Mouse (Mus musculus): ENCODE measurements around the gene Rgmb. TPM values are rescaled to one million over a fixed set of nuclear protein-coding genes. Genes with fewer than 3 reads are reported as not detected.

Gene Rgmb
- polyA plus RNA-seq, 2 experiments: 0.54 to 0.74 TPM

GRCm38 (mm10) chr17:15777979-15778378 lies 52.9 kb downstream of the Rgmb start:
- no peaks in the 10 kb centered on the region for H3K4me1 ChIP-seq (replicated peaks; ENCODE audit: control insufficient read depth in 2 of 2, insufficient read depth in 2 of 2, low read length in 1 of 2)
- no peak overlapping the region for H3K4me2 ChIP-seq (ENCODE audit: low read depth)
- no peaks in the 10 kb centered on the region for H3K27me3 ChIP-seq (ENCODE audit: control insufficient read depth, insufficient read depth, low read length)
- no peak overlapping the region for H3K4me3 ChIP-seq (ENCODE audit: insufficient read depth in 1 of 2, low read depth in 2 of 2, low read length in 2 of 2)
- H3K9ac ChIP-seq (replicated peaks): no peak overlapping the region
- no peak for ATAC-seq (ENCODE audit: insufficient read depth)
- 71% methylated on average over 6 of the region's 6 CpGs for WGBS (ENCODE audit: insufficient replicate concordance)
- no peak overlapping the region for H3K27ac ChIP-seq
- no peak for DNase-seq (ENCODE audit: low read depth in 3 of 3, low spot score in 3 of 3)
- TF ChIP-seq EP300 (IDR thresholded peaks at IDR 0.05; ENCODE audit: low read depth) (no peak), CTCF (IDR thresholded peaks at IDR 0.05; ENCODE audit: low read depth) (no peak)
- H3K36me3 ChIP-seq (replicated peaks; ENCODE audit: control insufficient read depth, insufficient read depth, low read depth): no peaks in the 10 kb centered on the region
- no peaks in the 10 kb centered on the region for H3K9me3 ChIP-seq (ENCODE audit: control insufficient read depth, low read length)

DNA sequence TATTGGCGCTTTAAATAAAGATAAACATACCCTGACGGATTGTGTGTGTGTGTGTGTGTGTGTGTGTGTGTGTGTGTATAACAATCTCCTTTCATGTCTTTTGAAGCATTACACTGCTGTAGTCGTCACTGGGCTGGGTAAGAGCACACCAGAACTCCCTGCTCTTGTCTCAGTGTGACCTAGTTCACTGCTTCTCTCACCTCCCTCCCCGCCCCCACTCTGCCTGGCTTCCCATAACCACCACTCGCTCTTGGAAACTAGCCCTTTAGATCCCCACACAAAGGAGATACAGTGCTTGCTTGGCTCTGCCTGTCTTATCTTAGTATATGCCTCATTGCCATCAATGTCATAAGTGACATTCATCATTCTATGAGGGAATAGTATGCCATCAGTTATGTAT lies 54.5 kb downstream of the Rgmb start:
- H3K27ac ChIP-seq: no peak overlapping the region
- 67% methylated on average over 5 of the region's 5 CpGs for WGBS (ENCODE audit: insufficient replicate concordance)
- no peaks in the 10 kb centered on the region for H3K4me1 ChIP-seq (replicated peaks; ENCODE audit: control insufficient read depth in 2 of 2, insufficient read depth in 2 of 2, low read length in 1 of 2)
- no peak overlapping the region for H3K9ac ChIP-seq (replicated peaks)
- H3K36me3 ChIP-seq (replicated peaks; ENCODE audit: control insufficient read depth, insufficient read depth, low read depth): peaks cover 3% of the 10 kb centered on the region; the same call in 1 of the 2 replicates
- no peak for ATAC-seq (ENCODE audit: insufficient read depth)
- H3K4me3 ChIP-seq (ENCODE audit: insufficient read depth in 1 of 2, low read depth in 2 of 2, low read length in 2 of 2): no peak overlapping the region
- no peak for DNase-seq (ENCODE audit: low read depth in 3 of 3, low spot score in 3 of 3)
- no peaks in the 10 kb centered on the region for H3K9me3 ChIP-seq (ENCODE audit: control insufficient read depth, low read length)
- no peak overlapping the region for H3K4me2 ChIP-seq (ENCODE audit: low read depth)
- H3K27me3 ChIP-seq (ENCODE audit: control insufficient read depth, insufficient read depth, low read length): no peaks in the 10 kb centered on the region
- TF ChIP-seq EP300 (IDR thresholded peaks at IDR 0.05; ENCODE audit: low read depth) (no peak), CTCF (IDR thresholded peaks at IDR 0.05; ENCODE audit: low read depth) (no peak)

GRCm38 (mm10) chr17:15774565-15775215 lies 56.1 kb downstream of the Rgmb start:
- 53% methylated on average over 5 of the region's 5 CpGs for WGBS (ENCODE audit: insufficient replicate concordance)
- no peak for DNase-seq (ENCODE audit: low read depth in 3 of 3, low spot score in 3 of 3)

DNA sequence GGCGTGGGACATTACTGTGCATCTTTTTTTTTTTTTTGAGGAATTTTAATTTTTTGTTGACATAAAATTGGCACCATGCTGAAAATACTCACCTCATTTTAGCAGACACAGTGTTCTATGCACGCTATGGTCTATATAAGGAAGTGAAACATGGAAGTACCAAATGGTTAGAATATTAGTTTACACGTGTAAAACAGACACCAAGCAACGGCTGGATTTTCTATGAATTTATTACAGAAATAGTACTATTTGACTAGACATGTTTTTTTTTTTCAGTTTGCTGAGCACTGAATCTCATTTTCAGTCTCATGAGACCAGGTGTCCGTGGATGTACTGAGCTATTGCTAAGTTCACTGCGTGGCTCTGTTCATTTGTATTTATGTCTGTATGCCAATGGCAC lies 56.9 kb downstream of the Rgmb start:
- Histone ChIP-seq H3K4me1 (replicated peaks; ENCODE audit: control insufficient read depth in 2 of 2, insufficient read depth in 2 of 2, low read length in 1 of 2) (no peaks in the 10 kb centered on the region), H3K27ac (no peak overlapping the region), H3K36me3 (replicated peaks; ENCODE audit: control insufficient read depth, insufficient read depth, low read depth) (peaks cover 24% of the 10 kb centered on the region), H3K27me3 (ENCODE audit: control insufficient read depth, insufficient read depth, low read length) (no peaks in the 10 kb centered on the region), H3K9me3 (ENCODE audit: control insufficient read depth, low read length) (no peaks in the 10 kb centered on the region), H3K4me3 (ENCODE audit: insufficient read depth in 1 of 2, low read depth in 2 of 2, low read length in 2 of 2) (no peak overlapping the region), H3K9ac (replicated peaks) (no peak overlapping the region), H3K4me2 (ENCODE audit: low read depth) (no peak overlapping the region)
- no peak for DNase-seq (ENCODE audit: low read depth in 3 of 3, low spot score in 3 of 3)
- WGBS (ENCODE audit: insufficient replicate concordance): 63% methylated on average over 6 of the region's 6 CpGs
- no peak for TF ChIP-seq EP300 (IDR thresholded peaks at IDR 0.05; ENCODE audit: low read depth)
- ATAC-seq (ENCODE audit: insufficient read depth): no peak

More at GRCm38 (mm10) chr17:15774565-15775215, 56.1 kb downstream of the Rgmb start:
- H3K9me3 ChIP-seq (ENCODE audit: control insufficient read depth, low read length): no peaks in the 10 kb centered on the region
- H3K9ac ChIP-seq (replicated peaks): no peak overlapping the region
- H3K4me3 ChIP-seq (ENCODE audit: insufficient read depth in 1 of 2, low read depth in 2 of 2, low read length in 2 of 2): no peak overlapping the region
- H3K27me3 ChIP-seq (ENCODE audit: control insufficient read depth, insufficient read depth, low read length): no peaks in the 10 kb centered on the region
- H3K4me1 ChIP-seq (replicated peaks; ENCODE audit: control insufficient read depth in 2 of 2, insufficient read depth in 2 of 2, low read length in 1 of 2): no peaks in the 10 kb centered on the region
- ATAC-seq (ENCODE audit: insufficient read depth): no peak
- H3K36me3 ChIP-seq (replicated peaks; ENCODE audit: control insufficient read depth, insufficient read depth, low read depth): peaks cover 17% of the 10 kb centered on the region
- H3K27ac ChIP-seq: no peak overlapping the region
- TF ChIP-seq CTCF (IDR thresholded peaks at IDR 0.05; ENCODE audit: low read depth) (no peak), EP300 (IDR thresholded peaks at IDR 0.05; ENCODE audit: low read depth) (no peak)
- no peak overlapping the region for H3K4me2 ChIP-seq (ENCODE audit: low read depth)

DNA sequence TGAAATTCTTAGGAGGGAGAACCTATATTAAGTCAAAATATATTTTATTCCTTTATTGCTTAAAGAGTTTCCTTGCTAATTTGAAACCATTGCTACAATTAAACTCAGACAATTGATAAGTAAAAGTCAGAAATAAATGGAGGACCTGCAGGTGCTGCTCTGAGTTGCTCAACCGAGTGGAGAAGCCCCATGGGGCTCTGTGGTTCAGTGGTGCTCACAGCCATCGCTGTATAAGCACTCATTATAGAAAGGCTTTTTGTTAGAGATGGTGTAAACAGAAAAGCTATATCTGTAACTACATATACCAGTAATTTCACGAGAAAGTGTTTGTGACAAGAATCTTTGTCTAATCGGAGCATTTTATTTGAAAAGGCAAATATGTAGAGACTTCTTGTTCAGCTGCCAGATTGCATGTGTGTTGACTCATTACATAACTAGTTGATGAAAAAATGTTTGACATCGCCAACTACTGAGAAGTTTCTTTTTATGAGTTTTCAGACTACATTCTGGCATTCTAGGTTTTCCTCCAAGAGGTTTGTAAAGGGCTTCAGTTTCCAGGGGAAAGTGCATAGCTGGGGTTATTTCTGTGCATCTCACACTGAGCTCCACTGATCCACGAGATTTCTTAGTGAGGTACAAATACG lies 61.6 kb downstream of the Rgmb start:
- Histone ChIP-seq H3K27ac (no peak overlapping the region), H3K9me3 (ENCODE audit: control insufficient read depth, low read length) (no peaks in the 10 kb centered on the region), H3K36me3 (replicated peaks; ENCODE audit: control insufficient read depth, insufficient read depth, low read depth) (peaks cover 48% of the 10 kb centered on the region), H3K4me1 (replicated peaks; ENCODE audit: control insufficient read depth in 2 of 2, insufficient read depth in 2 of 2, low read length in 1 of 2) (no peaks in the 10 kb centered on the region), H3K9ac (replicated peaks) (no peak overlapping the region), H3K4me2 (ENCODE audit: low read depth) (no peak overlapping the region), H3K27me3 (ENCODE audit: control insufficient read depth, insufficient read depth, low read length) (no peaks in the 10 kb centered on the region), H3K4me3 (ENCODE audit: insufficient read depth in 1 of 2, low read depth in 2 of 2, low read length in 2 of 2) (no peak overlapping the region)
- no peak for TF ChIP-seq CTCF (IDR thresholded peaks at IDR 0.05; ENCODE audit: low read depth)
- TF ChIP-seq EP300 (IDR thresholded peaks at IDR 0.05; ENCODE audit: low read depth): no peak
- ATAC-seq (ENCODE audit: insufficient read depth) (no peak), DNase-seq (ENCODE audit: low read depth in 3 of 3, low spot score in 3 of 3) (no peak)
- WGBS (ENCODE audit: insufficient replicate concordance): 80% methylated on average over 7 of the region's 7 CpGs

Measured in liver, embryonic 14.5 days (tissue).